Mouse (Mus musculus): ENCODE data around the gene Hook2.
A peak's percentile ranks its signal among the peaks of the same experiment; 100 is the strongest.

Hook2 gene

GRCm38 (mm10) chr8:84973803-84974542 lies 16.4 kb upstream of the Hook2 start:
- DNase-seq: peak in 1 of 2 experiments; percentile 80

GRCm38 (mm10) chr8:84974543-84975142 lies 15.8 kb upstream of the Hook2 start:
- DNase-seq: no peak

- peak; percentile 76 to 88 for DNase-seq
Measured at GRCm38 (mm10) chr8:84975434-84975833, 15.0 kb upstream of the Hook2 start.

DNA sequence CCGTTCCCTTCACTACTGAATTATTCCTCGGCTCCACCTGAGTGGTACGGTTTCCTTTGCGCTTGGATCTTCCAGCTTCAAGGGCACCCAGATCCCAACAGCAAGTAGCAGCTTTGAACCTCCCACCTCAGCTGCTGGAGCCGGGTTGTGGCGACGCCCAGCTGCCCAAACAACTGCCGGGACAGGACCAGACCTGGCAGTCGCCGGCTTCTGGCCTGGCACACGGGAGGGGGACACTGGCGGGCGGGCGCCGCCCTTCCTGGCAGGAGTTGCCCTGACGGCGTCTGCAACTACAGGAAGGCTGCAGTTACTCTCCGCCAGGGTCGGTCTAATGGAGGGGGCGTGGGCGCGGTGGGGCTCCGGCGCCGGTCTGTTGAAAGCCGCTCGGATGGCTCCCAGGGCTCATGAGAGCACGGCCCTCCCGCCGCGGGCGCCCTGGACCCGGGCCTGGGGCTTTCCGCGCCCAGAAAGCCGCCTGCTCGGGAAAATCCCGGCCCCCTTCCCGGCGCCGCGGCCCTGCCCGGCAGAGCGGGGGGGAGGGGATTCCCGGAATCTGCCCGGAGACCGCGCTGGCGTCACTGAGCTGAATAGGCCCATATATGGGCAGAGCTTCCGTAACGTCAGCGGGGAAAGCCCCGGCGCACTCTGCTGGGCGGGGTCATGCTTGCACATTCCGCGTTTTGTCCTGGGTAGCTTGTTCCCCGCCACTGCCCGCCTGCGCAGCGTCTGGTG lies 14.2 kb upstream of the Hook2 start:
- peak; percentile 96 to 98 for DNase-seq

DNA sequence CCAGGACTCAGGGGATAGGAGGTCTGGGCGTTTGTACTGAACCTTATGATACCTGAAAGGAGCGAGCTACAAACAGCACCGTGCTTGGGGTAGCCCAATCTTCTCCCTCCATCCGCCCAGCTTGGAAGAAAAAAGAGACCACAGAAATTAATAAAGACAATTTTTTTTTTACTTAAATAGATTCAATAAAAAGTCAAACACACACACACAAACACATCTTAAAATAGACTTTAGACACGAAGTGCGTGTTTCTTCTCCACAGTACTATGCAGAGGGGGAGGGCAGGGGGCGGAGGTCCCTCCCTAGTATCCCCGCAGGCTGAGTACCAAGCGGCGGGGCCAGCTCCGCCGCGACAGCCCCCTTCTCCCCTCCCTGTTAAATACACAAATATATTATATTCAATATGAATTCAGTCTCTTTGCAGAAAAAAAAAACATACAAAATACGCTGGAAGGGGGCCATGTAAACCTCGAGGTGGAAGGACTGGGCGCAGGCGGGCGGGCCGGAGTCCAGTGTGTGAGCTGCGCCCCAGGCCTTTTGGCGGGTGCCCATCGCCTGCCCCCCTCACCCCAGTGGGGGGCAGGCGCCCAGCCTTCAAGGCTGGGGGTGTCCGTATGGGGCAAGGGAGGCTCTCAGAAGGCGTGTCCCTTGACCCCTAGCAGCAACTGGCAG lies 13.5 kb upstream of the Hook2 start:
- no peak for DNase-seq

- DNase-seq: peak; percentile 80 to 85
Measured at GRCm38 (mm10) chr8:84977435-84978247, 12.8 kb upstream of the Hook2 start.

GRCm38 (mm10) chr8:84978248-84978940 lies 12.0 kb upstream of the Hook2 start, which contains the start of gene Junb:
Gene Junb, minus strand, starts transcription at chr8:84978718.
- DNase-seq: peak; percentile 96 to 98

GRCm38 (mm10) chr8:84979599-84980421 lies 10.6 kb upstream of the Hook2 start:
- peak; percentile 95 to 97 for DNase-seq

GRCm38 (mm10) chr8:84980622-84981358 lies 9.6 kb upstream of the Hook2 start:
- DNase-seq: peak; percentile 88 to 93

- peak; percentile 63 to 81 for DNase-seq
Measured at GRCm38 (mm10) chr8:84981644-84982498, 8.5 kb upstream of the Hook2 start.

- DNase-seq: peak; percentile 51 to 56
Measured at GRCm38 (mm10) chr8:84982499-84983011, 7.8 kb upstream of the Hook2 start.

- peak; percentile 75 to 87 for DNase-seq
Measured at GRCm38 (mm10) chr8:84984294-84985048, 5.9 kb upstream of the Hook2 start.

DNA sequence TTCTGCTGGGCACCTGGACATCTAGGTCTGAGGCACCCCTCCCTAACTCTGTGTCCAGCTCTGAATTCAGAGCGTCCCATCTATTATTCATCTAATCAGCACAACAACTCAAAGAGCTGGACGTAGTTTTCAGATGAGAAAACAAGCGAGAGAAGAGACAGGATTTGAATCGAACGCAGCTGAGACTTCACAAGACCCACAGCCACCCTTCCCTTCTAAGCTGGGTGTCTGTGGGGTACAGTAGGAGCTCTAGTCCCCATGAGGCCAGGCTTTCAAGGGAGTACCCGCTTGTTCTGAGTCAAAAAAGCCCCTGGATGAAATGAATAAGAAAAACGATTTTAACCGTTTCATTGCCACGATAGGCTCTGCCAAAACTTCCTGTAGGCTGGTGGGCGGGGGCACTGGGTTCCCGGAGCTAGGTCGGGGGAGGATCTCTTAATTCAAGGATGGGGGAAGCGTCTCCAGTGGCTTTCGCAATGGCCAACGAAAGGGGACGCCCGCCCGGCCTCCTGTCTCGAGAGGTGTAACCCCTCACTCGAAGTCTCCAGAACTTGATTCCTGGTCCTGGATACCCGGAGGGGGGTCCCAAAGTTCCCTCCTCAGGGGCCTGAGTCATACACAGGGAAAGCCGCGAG lies 5.2 kb upstream of the Hook2 start:
- peak; percentile 66 to 67 for DNase-seq

DNA sequence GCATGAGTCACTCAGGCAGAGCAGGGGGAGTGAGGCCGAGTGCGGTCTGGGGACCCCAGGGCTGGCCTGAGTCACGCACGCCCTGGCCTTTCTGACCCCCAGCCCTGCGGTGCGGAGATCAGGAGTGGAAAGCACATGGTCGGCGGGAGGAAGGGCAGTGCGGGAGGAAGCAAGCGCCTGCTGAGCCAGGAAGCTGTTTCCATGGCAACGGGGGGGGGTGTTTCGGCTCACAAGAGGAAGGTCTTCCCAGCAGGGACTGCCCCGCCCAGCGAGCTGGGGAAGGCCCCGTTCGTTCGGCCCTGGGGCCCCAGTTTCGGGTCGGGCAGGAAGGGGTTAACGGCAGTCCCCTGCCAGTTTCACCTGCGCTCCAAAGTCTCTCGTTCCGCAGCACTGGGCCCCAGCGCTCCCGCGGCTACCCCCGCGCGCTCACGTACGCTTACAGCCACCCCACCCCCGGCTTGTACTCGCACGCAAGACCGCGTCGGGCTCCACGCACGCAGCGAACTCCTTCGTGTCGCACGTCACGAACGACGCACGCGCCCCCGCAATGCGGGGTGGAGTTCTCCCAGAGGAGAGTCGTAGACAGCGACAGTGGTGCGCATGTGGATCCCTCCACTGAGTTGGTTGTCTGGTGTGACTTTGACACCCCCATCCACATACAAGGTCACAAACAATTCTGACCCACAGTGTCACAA lies 4.6 kb upstream of the Hook2 start:
- DNase-seq: peak; percentile 94 to 95

GRCm38 (mm10) chr8:84986379-84986945 lies 3.9 kb upstream of the Hook2 start:
- no peak for DNase-seq

GRCm38 (mm10) chr8:84987388-84987787 lies 3.0 kb upstream of the Hook2 start:
- DNase-seq: no peak

Data from lung, postnatal 4 days (tissue).